Mouse (Mus musculus) lung, postnatal 0 days (tissue): ENCODE results near the gene Akt1.

Source experiments
- CTCF ChIP-seq: IDR thresholded peaks from 2 replicates; pipeline ENCODE4 v1.5.1; 2016; ENCODE audit warnings: antibody characterized with exemption, mild to moderate bottlenecking
- EP300 ChIP-seq: IDR thresholded peaks from 2 replicates; pipeline ENCODE4 v1.6.1; 2016; ENCODE audit warnings: antibody characterized with exemption, mild to moderate bottlenecking, control low read depth

DNA sequence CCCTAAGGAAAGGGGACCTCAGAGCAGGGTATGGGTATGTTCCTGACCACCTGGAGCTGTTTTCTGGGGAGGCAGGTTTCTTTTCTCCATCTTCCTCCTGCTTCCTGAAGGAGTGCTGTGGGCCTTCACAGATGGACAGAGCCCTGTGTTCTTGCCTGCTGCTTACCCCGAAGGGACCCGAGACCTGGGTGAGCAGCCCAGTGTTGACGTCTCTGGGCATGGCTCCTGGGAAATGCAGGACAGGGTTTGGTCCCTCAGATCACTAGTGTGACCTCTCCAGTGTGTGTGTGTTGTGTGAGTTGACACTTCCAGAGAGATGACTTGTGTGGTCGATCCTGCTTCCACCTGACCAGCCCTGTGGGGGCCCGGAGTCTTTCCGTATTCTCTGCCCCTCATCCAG is 48.8 kb upstream of the Akt1 start:
- TF ChIP-seq CTCF (no peak), EP300 (no peak)
